Mouse (Mus musculus): ENCODE measurements at regions not wholly inside any gene's neighbourhood (a gene's known extent, or its start where the extent isn't known, plus 50 kb on each side); places are given as distances from the start of the nearest gene placed in this dataset.

GRCm38 (mm10) chr7:64010640-64011039 lies 71.9 kb upstream of the Klf13 start:
- H3K9me3 ChIP-seq (replicated peaks; ENCODE audit: control insufficient read depth, low read length): no peaks in the 10 kb centered on the region
- no peak overlapping the region for H3K27ac ChIP-seq (replicated peaks; ENCODE audit: low read depth, low read length)
- H3K4me2 ChIP-seq (ENCODE audit: low read depth, low read length): no peak overlapping the region
- H3K36me3 ChIP-seq (replicated peaks; ENCODE audit: control insufficient read depth, insufficient read depth, low read depth, low read length): no peaks in the 10 kb centered on the region
- WGBS: 89% methylated on average over 3 of the region's 3 CpGs
- no peak overlapping the region for H3K4me3 ChIP-seq (ENCODE audit: low read depth, low read length)
- H3K4me1 ChIP-seq (ENCODE audit: control insufficient read depth, insufficient read depth, low read length): no peaks in the 10 kb centered on the region
- H3K27me3 ChIP-seq (ENCODE audit: control insufficient read depth, insufficient read depth, low read length): no peaks in the 10 kb centered on the region
- H3K9ac ChIP-seq (replicated peaks; ENCODE audit: low read length): no peak overlapping the region
- ATAC-seq (replicated peaks; ENCODE audit: insufficient number of reproducible peaks, low FRiP score, low TSS enrichment, low read depth) (no peak), DNase-seq (ENCODE audit: low spot score) (no peak)

GRCm38 (mm10) chr7:64007766-64008165 lies 69.1 kb upstream of the Klf13 start:
- Histone ChIP-seq H3K4me3 (ENCODE audit: low read depth, low read length) (no peak overlapping the region), H3K27ac (replicated peaks; ENCODE audit: low read depth, low read length) (no peak overlapping the region), H3K4me1 (ENCODE audit: control insufficient read depth, insufficient read depth, low read length) (no peaks in the 10 kb centered on the region), H3K9ac (replicated peaks; ENCODE audit: low read length) (no peak overlapping the region), H3K4me2 (ENCODE audit: low read depth, low read length) (no peak overlapping the region), H3K36me3 (replicated peaks; ENCODE audit: control insufficient read depth, insufficient read depth, low read depth, low read length) (no peaks in the 10 kb centered on the region), H3K27me3 (ENCODE audit: control insufficient read depth, insufficient read depth, low read length) (no peaks in the 10 kb centered on the region), H3K9me3 (replicated peaks; ENCODE audit: control insufficient read depth, low read length) (no peaks in the 10 kb centered on the region)
- DNase-seq (ENCODE audit: low spot score) (no peak), ATAC-seq (replicated peaks; ENCODE audit: insufficient number of reproducible peaks, low FRiP score, low TSS enrichment, low read depth) (no peak)
- 89% methylated on average over 3 of the region's 3 CpGs for WGBS

GRCm38 (mm10) chr7:64006935-64007334 lies 68.2 kb upstream of the Klf13 start:
- Histone ChIP-seq H3K4me2 (ENCODE audit: low read depth, low read length) (no peak overlapping the region), H3K27me3 (ENCODE audit: control insufficient read depth, insufficient read depth, low read length) (no peaks in the 10 kb centered on the region), H3K9me3 (replicated peaks; ENCODE audit: control insufficient read depth, low read length) (no peaks in the 10 kb centered on the region), H3K36me3 (replicated peaks; ENCODE audit: control insufficient read depth, insufficient read depth, low read depth, low read length) (no peaks in the 10 kb centered on the region), H3K4me1 (ENCODE audit: control insufficient read depth, insufficient read depth, low read length) (no peaks in the 10 kb centered on the region), H3K9ac (replicated peaks; ENCODE audit: low read length) (no peak overlapping the region), H3K27ac (replicated peaks; ENCODE audit: low read depth, low read length) (no peak overlapping the region), H3K4me3 (ENCODE audit: low read depth, low read length) (no peak overlapping the region)
- DNase-seq (ENCODE audit: low spot score) (no peak), ATAC-seq (replicated peaks; ENCODE audit: insufficient number of reproducible peaks, low FRiP score, low TSS enrichment, low read depth) (no peak)
- WGBS: 91% methylated on average over 4 of the region's 4 CpGs

- Histone ChIP-seq H3K9me3 (replicated peaks; ENCODE audit: control insufficient read depth, low read length) (no peaks in the 10 kb centered on the region), H3K4me1 (ENCODE audit: control insufficient read depth, insufficient read depth, low read length) (no peaks in the 10 kb centered on the region), H3K36me3 (replicated peaks; ENCODE audit: control insufficient read depth, insufficient read depth, low read depth, low read length) (no peaks in the 10 kb centered on the region), H3K27ac (replicated peaks; ENCODE audit: low read depth, low read length) (no peak overlapping the region), H3K9ac (replicated peaks; ENCODE audit: low read length) (no peak overlapping the region), H3K27me3 (ENCODE audit: control insufficient read depth, insufficient read depth, low read length) (no peaks in the 10 kb centered on the region), H3K4me2 (ENCODE audit: low read depth, low read length) (no peak overlapping the region), H3K4me3 (ENCODE audit: low read depth, low read length) (no peak overlapping the region)
- no peak for DNase-seq (ENCODE audit: low spot score)
- 95% methylated on average over 1 of the region's 1 CpGs for WGBS
- no peak for ATAC-seq (replicated peaks; ENCODE audit: insufficient number of reproducible peaks, low FRiP score, low TSS enrichment, low read depth)
These were observed 67.0 kb upstream of the Klf13 start for GRCm38 (mm10) chr7:64005765-64006164.

- DNase-seq (ENCODE audit: low spot score): no peak
- no peak overlapping the region for H3K4me3 ChIP-seq (ENCODE audit: low read depth, low read length)
- no peaks in the 10 kb centered on the region for H3K36me3 ChIP-seq (replicated peaks; ENCODE audit: control insufficient read depth, insufficient read depth, low read depth, low read length)
- H3K27ac ChIP-seq (replicated peaks; ENCODE audit: low read depth, low read length): no peak overlapping the region
- H3K9me3 ChIP-seq (replicated peaks; ENCODE audit: control insufficient read depth, low read length): no peaks in the 10 kb centered on the region
- H3K4me1 ChIP-seq (ENCODE audit: control insufficient read depth, insufficient read depth, low read length): no peaks in the 10 kb centered on the region
- no peak overlapping the region for H3K4me2 ChIP-seq (ENCODE audit: low read depth, low read length)
- no peaks in the 10 kb centered on the region for H3K27me3 ChIP-seq (ENCODE audit: control insufficient read depth, insufficient read depth, low read length)
- WGBS: 85% methylated on average over 5 of the region's 5 CpGs
- ATAC-seq (replicated peaks; ENCODE audit: insufficient number of reproducible peaks, low FRiP score, low TSS enrichment, low read depth): no peak
- no peak overlapping the region for H3K9ac ChIP-seq (replicated peaks; ENCODE audit: low read length)
These were observed 65.2 kb upstream of the Klf13 start for GRCm38 (mm10) chr7:64003904-64004303.

GRCm38 (mm10) chr7:64001611-64002111 lies 62.9 kb upstream of the Klf13 start:
- Histone ChIP-seq H3K27me3 (ENCODE audit: control insufficient read depth, insufficient read depth, low read length) (no peaks in the 10 kb centered on the region), H3K4me1 (ENCODE audit: control insufficient read depth, insufficient read depth, low read length) (no peaks in the 10 kb centered on the region), H3K9me3 (replicated peaks; ENCODE audit: control insufficient read depth, low read length) (no peaks in the 10 kb centered on the region), H3K4me3 (ENCODE audit: low read depth, low read length) (no peak overlapping the region), H3K36me3 (replicated peaks; ENCODE audit: control insufficient read depth, insufficient read depth, low read depth, low read length) (no peaks in the 10 kb centered on the region), H3K27ac (replicated peaks; ENCODE audit: low read depth, low read length) (no peak overlapping the region), H3K9ac (replicated peaks; ENCODE audit: low read length) (no peak overlapping the region), H3K4me2 (ENCODE audit: low read depth, low read length) (no peak overlapping the region)
- ATAC-seq (replicated peaks; ENCODE audit: insufficient number of reproducible peaks, low FRiP score, low TSS enrichment, low read depth) (no peak), DNase-seq (ENCODE audit: low spot score) (no peak)
- WGBS: 60% methylated on average over 9 of the region's 9 CpGs

GRCm38 (mm10) chr7:63998995-63999960 lies 60.6 kb upstream of the Klf13 start:
- Histone ChIP-seq H3K4me1 (ENCODE audit: control insufficient read depth, insufficient read depth, low read length) (no peaks in the 10 kb centered on the region), H3K4me2 (ENCODE audit: low read depth, low read length) (no peak overlapping the region), H3K9me3 (replicated peaks; ENCODE audit: control insufficient read depth, low read length) (no peaks in the 10 kb centered on the region), H3K36me3 (replicated peaks; ENCODE audit: control insufficient read depth, insufficient read depth, low read depth, low read length) (no peaks in the 10 kb centered on the region), H3K9ac (replicated peaks; ENCODE audit: low read length) (no peak overlapping the region), H3K27ac (replicated peaks; ENCODE audit: low read depth, low read length) (no peak overlapping the region), H3K4me3 (ENCODE audit: low read depth, low read length) (no peak overlapping the region), H3K27me3 (ENCODE audit: control insufficient read depth, insufficient read depth, low read length) (no peaks in the 10 kb centered on the region)
- DNase-seq (ENCODE audit: low spot score) (no peak), ATAC-seq (replicated peaks; ENCODE audit: insufficient number of reproducible peaks, low FRiP score, low TSS enrichment, low read depth) (no peak)
- WGBS: 73% methylated on average over 6 of the region's 6 CpGs

GRCm38 (mm10) chr7:63997997-63998396 lies 59.3 kb upstream of the Klf13 start:
- Histone ChIP-seq H3K9me3 (replicated peaks; ENCODE audit: control insufficient read depth, low read length) (no peaks in the 10 kb centered on the region), H3K4me2 (ENCODE audit: low read depth, low read length) (no peak overlapping the region), H3K27me3 (ENCODE audit: control insufficient read depth, insufficient read depth, low read length) (no peaks in the 10 kb centered on the region), H3K27ac (replicated peaks; ENCODE audit: low read depth, low read length) (no peak overlapping the region), H3K36me3 (replicated peaks; ENCODE audit: control insufficient read depth, insufficient read depth, low read depth, low read length) (no peaks in the 10 kb centered on the region), H3K4me3 (ENCODE audit: low read depth, low read length) (no peak overlapping the region), H3K4me1 (ENCODE audit: control insufficient read depth, insufficient read depth, low read length) (no peaks in the 10 kb centered on the region), H3K9ac (replicated peaks; ENCODE audit: low read length) (no peak overlapping the region)
- DNase-seq (ENCODE audit: low spot score): no peak
- 86% methylated on average over 3 of the region's 3 CpGs for WGBS
- ATAC-seq (replicated peaks; ENCODE audit: insufficient number of reproducible peaks, low FRiP score, low TSS enrichment, low read depth): no peak

All from embryonic facial prominence, embryonic 11.5 days (tissue).